Mouse (Mus musculus) megakaryocyte, embryonic 14.5 days (primary cell): ENCODE data around the gene Wtap.

ENCODE experiments used
- FLI1 ChIP-seq: IDR thresholded peaks from 2 replicates; pipeline ENCODE4 v1.6.1; 2012; ENCODE audit warnings: low read length, inconsistent platforms, mixed read lengths
- GATA1 ChIP-seq: IDR thresholded peaks from 3 replicates; pipeline ENCODE4 v1.6.1; 2012; ENCODE audit warnings: mixed read lengths, low read length, inconsistent platforms, borderline replicate concordance

DNA sequence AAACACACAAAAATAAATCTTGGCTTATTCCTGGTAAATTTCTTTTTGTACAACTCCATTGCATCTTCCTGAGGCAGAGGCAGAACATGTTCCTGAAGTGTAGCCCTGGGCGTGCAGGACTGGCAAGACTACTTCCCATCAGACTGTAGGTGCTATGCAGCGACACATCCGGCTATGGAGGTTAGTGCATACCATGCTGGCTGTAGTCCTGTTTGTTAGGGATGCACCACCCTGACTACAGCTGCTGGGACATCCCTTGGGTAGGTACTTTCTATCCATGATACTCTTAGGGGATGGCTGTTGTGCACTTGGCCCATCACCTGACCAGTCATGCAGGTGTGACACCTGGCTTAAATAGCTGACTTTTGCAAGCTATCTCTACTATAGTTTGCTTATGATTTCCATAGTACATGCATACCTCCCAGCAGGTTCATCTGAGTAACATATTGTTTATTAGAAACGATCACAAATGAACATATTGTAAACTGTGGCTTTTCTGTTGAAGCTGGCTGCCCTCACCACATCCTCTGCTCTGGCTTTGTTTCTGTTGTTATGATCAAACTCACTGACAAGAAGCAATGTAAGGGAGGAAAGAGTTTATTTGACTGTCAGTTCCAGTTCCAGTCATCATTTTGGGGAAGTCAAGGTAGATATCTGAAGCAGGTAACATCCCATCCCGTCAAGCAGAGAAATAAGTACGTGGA lies 51.4 kb downstream of the Wtap start:
- TF ChIP-seq GATA1, result no peak
- no peak for TF ChIP-seq FLI1
